Mouse (Mus musculus): Measurements from ENCODE around the gene Hrc. TPM values are rescaled to one million over a fixed set of nuclear protein-coding genes. Genes with fewer than 3 reads are reported as not detected.
A peak's percentile ranks its signal among the peaks of the same experiment; 100 is the strongest.

The Hrc gene
- 0.12 and 0.29 TPM in 2 replicates for polyA plus RNA-seq (2016; fragmentation: Nextera tagmentation; extraction: Ambion mirVana)

- WGBS: 40% methylated on average over 5 of the region's 5 CpGs
- H3K27me3 ChIP-seq (ENCODE audit: low read depth, poor library complexity, severe bottlenecking): peaks cover 67% of the 10 kb centered on the region
- H3K4me3 ChIP-seq: peak within 1 kb of the TSS; percentile 79
- peaks cover 61% of the 10 kb centered on the region for H3K4me1 ChIP-seq
- no peak for DNase-seq (ENCODE audit: low spot score)
- H3K9me3 ChIP-seq (replicated peaks): no peaks in the 10 kb centered on the region
- 0 out of 2 replicates have a peak within 1 kb of the TSS, but pooled peaks have one; percentile 6 for H3K27ac ChIP-seq (replicated peaks)
- no peaks in the 10 kb centered on the region for H3K36me3 ChIP-seq
Measured at GRCm38 (mm10) chr7:45335056-45335455, at the start of gene Hrc. TSS of gene Hrc (plus strand) at chr7:45335290.

- WGBS: 93% methylated on average over 13 of the region's 13 CpGs
- H3K27me3 ChIP-seq (ENCODE audit: low read depth, poor library complexity, severe bottlenecking): no peaks in the 10 kb centered on the region
- H3K27ac ChIP-seq (replicated peaks): no peak overlapping the region
- H3K9me3 ChIP-seq (replicated peaks): no peaks in the 10 kb centered on the region
- no peaks in the 10 kb centered on the region for H3K4me1 ChIP-seq
- no peaks in the 10 kb centered on the region for H3K36me3 ChIP-seq
- no peak for DNase-seq (ENCODE audit: low spot score)
- no peak overlapping the region for H3K4me3 ChIP-seq
Measured at GRCm38 (mm10) chr7:45286486-45286885, 48.6 kb upstream of the Hrc start.

- Histone ChIP-seq H3K27me3 (ENCODE audit: low read depth, poor library complexity, severe bottlenecking) (no peaks in the 10 kb centered on the region; the same call in 1 of the 2 replicates), H3K4me1 (peaks cover 8% of the 10 kb centered on the region; the same call in 1 of the 2 replicates), H3K4me3 (no peak overlapping the region), H3K9me3 (replicated peaks) (no peaks in the 10 kb centered on the region), H3K27ac (replicated peaks) (no peak overlapping the region), H3K36me3 (no peaks in the 10 kb centered on the region)
- 93% methylated on average over 1 of the region's 1 CpGs for WGBS
- no peak for DNase-seq (ENCODE audit: low spot score)
Measured at GRCm38 (mm10) chr7:45296626-45297025, 38.5 kb upstream of the Hrc start.

GRCm38 (mm10) chr7:45297563-45297962, 37.5 kb upstream of the Hrc start:
- Histone ChIP-seq H3K36me3 (no peaks in the 10 kb centered on the region), H3K4me1 (peaks cover 8% of the 10 kb centered on the region; the same call in 1 of the 2 replicates), H3K9me3 (replicated peaks) (no peaks in the 10 kb centered on the region), H3K27me3 (ENCODE audit: low read depth, poor library complexity, severe bottlenecking) (no peaks in the 10 kb centered on the region; the same call in 1 of the 2 replicates), H3K4me3 (no peak overlapping the region), H3K27ac (replicated peaks) (no peak overlapping the region)
- 60% methylated on average over 3 of the region's 3 CpGs for WGBS
- DNase-seq (ENCODE audit: low spot score): no peak

- H3K9me3 ChIP-seq (replicated peaks): no peaks in the 10 kb centered on the region
- H3K27ac ChIP-seq (replicated peaks): no peak overlapping the region
- H3K36me3 ChIP-seq: no peaks in the 10 kb centered on the region
- WGBS: 16% methylated on average over 5 of the region's 5 CpGs
- no peaks in the 10 kb centered on the region; the same call in 1 of the 2 replicates for H3K27me3 ChIP-seq (ENCODE audit: low read depth, poor library complexity, severe bottlenecking)
- peak; percentile 59 for DNase-seq (ENCODE audit: low spot score)
- H3K4me1 ChIP-seq: peaks cover 14% of the 10 kb centered on the region
- no peak overlapping the region for H3K4me3 ChIP-seq
Measured at GRCm38 (mm10) chr7:45299752-45300151, 35.3 kb upstream of the Hrc start.

- H3K27ac ChIP-seq (replicated peaks): no peak overlapping the region
- no peaks in the 10 kb centered on the region for H3K9me3 ChIP-seq (replicated peaks)
- peak; percentile 49 for DNase-seq (ENCODE audit: low spot score)
- H3K36me3 ChIP-seq: no peaks in the 10 kb centered on the region
- no peaks in the 10 kb centered on the region; the same call in 1 of the 2 replicates for H3K27me3 ChIP-seq (ENCODE audit: low read depth, poor library complexity, severe bottlenecking)
- peaks cover 19% of the 10 kb centered on the region for H3K4me1 ChIP-seq
- H3K4me3 ChIP-seq: peak overlapping the region; percentile 20; the same call in 1 of the 2 replicates
- 15% methylated on average over 6 of the region's 6 CpGs for WGBS
Measured at GRCm38 (mm10) chr7:45300270-45300669, 34.8 kb upstream of the Hrc start.

- Histone ChIP-seq H3K36me3 (no peaks in the 10 kb centered on the region), H3K4me1 (peaks cover 22% of the 10 kb centered on the region), H3K9me3 (replicated peaks) (no peaks in the 10 kb centered on the region), H3K27me3 (ENCODE audit: low read depth, poor library complexity, severe bottlenecking) (no peaks in the 10 kb centered on the region; the same call in 1 of the 2 replicates), H3K27ac (replicated peaks) (no peak overlapping the region), H3K4me3 (no peak overlapping the region)
- 89% methylated on average over 8 of the region's 8 CpGs for WGBS
- DNase-seq (ENCODE audit: low spot score): no peak
Measured at GRCm38 (mm10) chr7:45302626-45303025, 32.5 kb upstream of the Hrc start.

- peak overlapping the region; percentile 51 for H3K4me3 ChIP-seq
Measured at GRCm38 (mm10) chr7:45304869-45305268, 30.2 kb upstream of the Hrc start.

GRCm38 (mm10) chr7:45305275-45305674, 29.8 kb upstream of the Hrc start:
- H3K4me3 ChIP-seq: peak overlapping the region; percentile 51
- H3K9me3 ChIP-seq (replicated peaks): no peaks in the 10 kb centered on the region
- WGBS: 3% methylated on average over 17 of the region's 17 CpGs
- H3K27me3 ChIP-seq (ENCODE audit: low read depth, poor library complexity, severe bottlenecking): no peaks in the 10 kb centered on the region; the same call in 1 of the 2 replicates
- peaks cover 37% of the 10 kb centered on the region for H3K4me1 ChIP-seq
- DNase-seq (ENCODE audit: low spot score): peak; percentile 82
- no peaks in the 10 kb centered on the region for H3K36me3 ChIP-seq
- H3K27ac ChIP-seq (replicated peaks): peak overlapping the region; percentile 72; the same call in 1 of the 2 replicates

More at GRCm38 (mm10) chr7:45304869-45305268, 30.2 kb upstream of the Hrc start:
- Histone ChIP-seq H3K27ac (replicated peaks) (peak overlapping the region; percentile 72; the same call in 1 of the 2 replicates), H3K27me3 (ENCODE audit: low read depth, poor library complexity, severe bottlenecking) (no peaks in the 10 kb centered on the region; the same call in 1 of the 2 replicates), H3K4me1 (peaks cover 36% of the 10 kb centered on the region), H3K9me3 (replicated peaks) (no peaks in the 10 kb centered on the region), H3K36me3 (no peaks in the 10 kb centered on the region)
- peak; percentile 16 for DNase-seq (ENCODE audit: low spot score)
- 16% methylated on average over 12 of the region's 13 CpGs for WGBS

- WGBS: 70% methylated on average over 15 of the region's 15 CpGs
- Histone ChIP-seq H3K36me3 (no peaks in the 10 kb centered on the region), H3K4me3 (no peak overlapping the region), H3K27me3 (ENCODE audit: low read depth, poor library complexity, severe bottlenecking) (no peaks in the 10 kb centered on the region; the same call in 1 of the 2 replicates), H3K4me1 (peaks cover 46% of the 10 kb centered on the region), H3K9me3 (replicated peaks) (no peaks in the 10 kb centered on the region), H3K27ac (replicated peaks) (peak overlapping the region; percentile 53; the same call in 1 of the 2 replicates)
- no peak for DNase-seq (ENCODE audit: low spot score)
Measured at GRCm38 (mm10) chr7:45308551-45309240, 26.4 kb upstream of the Hrc start.

GRCm38 (mm10) chr7:45309455-45309854, 25.6 kb upstream of the Hrc start:
- Histone ChIP-seq H3K4me3 (no peak overlapping the region; the same call in 1 of the 2 replicates), H3K27ac (replicated peaks) (peak overlapping the region; percentile 53)
- 11% methylated on average over 9 of the region's 9 CpGs for WGBS

GRCm38 (mm10) chr7:45312023-45312422, 23.1 kb upstream of the Hrc start:
- H3K36me3 ChIP-seq: no peaks in the 10 kb centered on the region
- 75% methylated on average over 8 of the region's 8 CpGs for WGBS
- no peak overlapping the region for H3K4me3 ChIP-seq
- peaks cover 31% of the 10 kb centered on the region for H3K4me1 ChIP-seq
- no peak overlapping the region for H3K27ac ChIP-seq (replicated peaks)
- H3K9me3 ChIP-seq (replicated peaks): no peaks in the 10 kb centered on the region
- DNase-seq (ENCODE audit: low spot score): no peak
- H3K27me3 ChIP-seq (ENCODE audit: low read depth, poor library complexity, severe bottlenecking): no peaks in the 10 kb centered on the region

More at GRCm38 (mm10) chr7:45309455-45309854, 25.6 kb upstream of the Hrc start:
- no peaks in the 10 kb centered on the region; the same call in 1 of the 2 replicates for H3K27me3 ChIP-seq (ENCODE audit: low read depth, poor library complexity, severe bottlenecking)
- DNase-seq (ENCODE audit: low spot score): peak; percentile 74
- H3K9me3 ChIP-seq (replicated peaks): no peaks in the 10 kb centered on the region
- no peaks in the 10 kb centered on the region for H3K36me3 ChIP-seq
- H3K4me1 ChIP-seq: peaks cover 43% of the 10 kb centered on the region
